Mouse (Mus musculus): Measurements from ENCODE around the gene Ncam2. TPM values are rescaled to one million over a fixed set of nuclear protein-coding genes. Genes with fewer than 3 reads are reported as not detected.

Ncam2 gene
- polyA plus RNA-seq, 1 experiment from 2014 or later, result 2.3 TPM

DNA sequence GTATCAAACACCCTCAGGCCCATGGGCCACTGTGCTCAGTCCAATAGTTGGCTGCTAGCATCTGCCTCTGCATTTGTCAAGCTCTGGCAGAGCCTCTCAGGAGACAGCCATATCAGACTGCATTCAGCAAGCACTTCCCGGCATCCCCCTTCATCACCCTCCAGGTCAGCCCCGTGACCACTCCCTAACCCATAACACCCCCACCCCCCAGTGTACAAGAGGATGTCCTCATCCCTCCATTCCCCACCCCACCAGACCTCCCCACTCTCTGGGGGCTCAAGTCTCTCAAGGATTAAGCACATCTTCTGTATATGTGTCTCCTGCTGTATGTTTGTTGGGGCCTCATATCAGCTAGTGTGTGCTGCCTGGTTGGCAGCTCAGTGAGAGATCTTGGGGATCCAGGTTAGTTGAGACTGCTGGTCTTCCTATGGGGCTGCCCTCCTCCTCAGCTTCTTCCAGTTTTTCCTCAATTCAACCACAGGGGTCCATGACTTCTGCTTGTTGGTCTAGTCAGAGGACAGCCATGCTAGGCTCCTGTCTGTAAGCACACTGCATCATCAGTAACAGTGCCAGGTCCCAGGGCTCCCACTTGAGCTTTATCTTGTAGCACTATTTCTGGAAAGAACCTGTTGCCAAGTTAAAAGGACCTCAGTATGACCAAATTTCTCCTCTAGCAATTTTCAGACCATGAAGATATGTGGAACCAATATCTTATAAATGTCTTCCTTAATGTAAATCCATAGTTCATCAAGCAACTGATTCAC lies 73.3 kb downstream of the Ncam2 start:
- H3K4me3 ChIP-seq (ENCODE audit: low read depth, low read length), result no peak overlapping the region
- no peaks in the 10 kb centered on the region for H3K4me1 ChIP-seq (ENCODE audit: control insufficient read depth, insufficient read depth, low read length)
- 60% methylated on average over 2 of the region's 2 CpGs for WGBS
- DNase-seq (ENCODE audit: low spot score) (no peak), ATAC-seq (ENCODE audit: insufficient read depth, low FRiP score, low TSS enrichment) (no peak)
- no peaks in the 10 kb centered on the region for H3K27me3 ChIP-seq (ENCODE audit: control insufficient read depth, insufficient read depth, low read length)
- no peaks in the 10 kb centered on the region for H3K36me3 ChIP-seq (ENCODE audit: control insufficient read depth, insufficient read depth, low read length)
- no peaks in the 10 kb centered on the region for H3K9me3 ChIP-seq (ENCODE audit: control insufficient read depth, low read length)
- H3K9ac ChIP-seq (ENCODE audit: low read length), result no peak overlapping the region
- H3K27ac ChIP-seq (ENCODE audit: low read depth, low read length), result no peak overlapping the region
- H3K4me2 ChIP-seq (ENCODE audit: low read depth), result no peak overlapping the region

DNA sequence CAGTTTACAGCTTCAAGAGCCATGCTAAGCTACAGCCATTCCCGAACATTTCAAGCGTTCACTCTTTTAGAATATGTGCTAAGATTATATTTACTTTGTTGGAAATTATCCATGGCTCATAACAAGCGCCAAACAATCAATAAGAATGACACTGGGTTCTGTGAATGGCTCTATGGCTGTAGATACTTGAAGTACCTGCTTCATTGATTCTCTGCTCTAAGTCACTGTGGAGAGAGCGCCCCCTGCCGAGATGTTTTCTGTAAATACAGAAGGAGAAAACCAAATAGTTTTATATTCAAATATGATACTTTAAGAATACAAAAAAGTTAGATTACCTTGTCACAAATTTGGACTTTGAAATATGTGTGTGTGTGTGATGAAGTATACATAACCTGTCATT lies 83.7 kb downstream of the Ncam2 start:
- Histone ChIP-seq H3K27ac (ENCODE audit: low read depth, low read length) (no peak overlapping the region), H3K27me3 (ENCODE audit: control insufficient read depth, insufficient read depth, low read length) (no peaks in the 10 kb centered on the region), H3K36me3 (ENCODE audit: control insufficient read depth, insufficient read depth, low read length) (no peaks in the 10 kb centered on the region), H3K9ac (ENCODE audit: low read length) (no peak overlapping the region), H3K9me3 (ENCODE audit: control insufficient read depth, low read length) (no peaks in the 10 kb centered on the region), H3K4me3 (ENCODE audit: low read depth, low read length) (no peak overlapping the region), H3K4me2 (ENCODE audit: low read depth) (no peak overlapping the region), H3K4me1 (ENCODE audit: control insufficient read depth, insufficient read depth, low read length) (no peaks in the 10 kb centered on the region)
- WGBS, result 40% methylated on average over 5 of the region's 5 CpGs
- DNase-seq (ENCODE audit: low spot score) (peak; percentile 56), ATAC-seq (ENCODE audit: insufficient read depth, low FRiP score, low TSS enrichment) (no peak; the same call in 1 of the 2 replicates)

DNA sequence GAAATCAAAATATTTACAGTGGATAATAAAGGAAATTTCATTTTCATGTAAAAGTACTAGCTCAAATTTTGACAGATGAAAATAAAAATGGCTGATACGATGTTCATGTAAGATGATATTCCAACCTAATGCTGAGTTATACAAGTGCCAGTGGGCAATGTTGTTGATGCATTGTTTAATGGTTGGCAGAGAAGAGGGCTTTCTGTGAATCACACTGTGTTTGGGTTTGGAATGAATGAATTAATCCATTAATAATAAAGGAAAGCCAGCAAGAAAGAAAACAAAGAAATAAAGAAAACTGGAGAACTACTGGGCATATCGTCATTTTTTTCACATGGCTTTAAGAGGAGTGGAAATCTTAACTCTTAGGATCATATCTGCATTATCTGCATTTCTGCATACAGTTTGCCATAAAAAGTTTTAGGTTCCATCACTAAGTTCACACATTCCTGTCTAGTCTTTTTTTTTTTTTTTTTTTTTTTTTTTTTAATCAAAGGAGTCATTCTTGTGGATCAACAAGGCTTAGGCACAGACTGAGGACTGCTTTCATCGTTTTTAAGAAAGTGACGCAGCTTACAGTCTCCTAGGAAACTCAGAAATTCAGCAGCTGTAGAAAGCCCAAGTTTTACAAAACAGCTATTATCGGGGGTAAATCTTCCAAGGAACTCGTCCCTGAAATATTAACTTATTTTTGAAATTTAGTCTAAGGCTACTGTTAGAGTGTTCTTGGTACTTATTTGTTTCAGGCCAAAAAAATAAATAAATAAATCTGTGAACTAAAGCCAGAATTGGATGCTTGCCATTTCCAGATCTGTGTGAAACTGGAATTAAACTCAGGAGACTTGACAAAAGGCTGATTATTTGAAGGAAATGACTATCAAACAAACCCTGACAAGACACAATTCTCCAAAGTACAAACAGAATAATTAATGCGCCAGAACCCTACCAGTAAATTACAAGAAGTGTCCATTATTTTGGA lies 84.7 kb downstream of the Ncam2 start:
- no peak for ATAC-seq (ENCODE audit: insufficient read depth, low FRiP score, low TSS enrichment)
- H3K4me3 ChIP-seq (ENCODE audit: low read depth, low read length), result no peak overlapping the region
- no peaks in the 10 kb centered on the region for H3K27me3 ChIP-seq (ENCODE audit: control insufficient read depth, insufficient read depth, low read length)
- 80% methylated on average over 7 of the region's 7 CpGs for WGBS
- no peak for DNase-seq (ENCODE audit: low spot score)
- H3K27ac ChIP-seq (ENCODE audit: low read depth, low read length), result no peak overlapping the region
- H3K4me1 ChIP-seq (ENCODE audit: control insufficient read depth, insufficient read depth, low read length), result no peaks in the 10 kb centered on the region
- no peak overlapping the region for H3K4me2 ChIP-seq (ENCODE audit: low read depth)
- no peak overlapping the region for H3K9ac ChIP-seq (ENCODE audit: low read length)
- H3K9me3 ChIP-seq (ENCODE audit: control insufficient read depth, low read length), result no peaks in the 10 kb centered on the region
- H3K36me3 ChIP-seq (ENCODE audit: control insufficient read depth, insufficient read depth, low read length), result no peaks in the 10 kb centered on the region

DNA sequence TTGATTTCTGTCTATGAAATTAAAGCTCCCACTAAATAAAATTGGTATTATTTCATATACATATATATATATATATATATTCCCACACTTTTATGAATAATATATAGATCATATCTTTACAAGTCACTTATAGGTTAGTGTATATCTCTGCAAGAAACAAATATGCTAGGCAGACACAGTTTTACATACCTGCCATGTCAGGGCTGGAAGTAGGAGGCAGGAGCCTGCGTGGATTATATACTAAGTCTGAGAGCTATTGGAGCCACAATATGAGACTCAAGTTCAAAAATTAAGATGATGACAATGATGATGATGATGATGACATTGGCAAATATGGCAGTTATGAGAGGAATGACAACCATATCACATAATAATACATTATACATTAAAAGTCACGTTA lies 85.4 kb downstream of the Ncam2 start:
- H3K4me1 ChIP-seq (ENCODE audit: control insufficient read depth, insufficient read depth, low read length), result no peaks in the 10 kb centered on the region
- no peaks in the 10 kb centered on the region for H3K36me3 ChIP-seq (ENCODE audit: control insufficient read depth, insufficient read depth, low read length)
- H3K9ac ChIP-seq (ENCODE audit: low read length), result no peak overlapping the region
- no peak for DNase-seq (ENCODE audit: low spot score)
- WGBS, result 84% methylated on average over 2 of the region's 2 CpGs
- H3K27me3 ChIP-seq (ENCODE audit: control insufficient read depth, insufficient read depth, low read length), result no peaks in the 10 kb centered on the region
- no peaks in the 10 kb centered on the region for H3K9me3 ChIP-seq (ENCODE audit: control insufficient read depth, low read length)
- H3K4me3 ChIP-seq (ENCODE audit: low read depth, low read length), result no peak overlapping the region
- ATAC-seq (ENCODE audit: insufficient read depth, low FRiP score, low TSS enrichment), result no peak
- H3K27ac ChIP-seq (ENCODE audit: low read depth, low read length), result no peak overlapping the region
- no peak overlapping the region for H3K4me2 ChIP-seq (ENCODE audit: low read depth)

DNA sequence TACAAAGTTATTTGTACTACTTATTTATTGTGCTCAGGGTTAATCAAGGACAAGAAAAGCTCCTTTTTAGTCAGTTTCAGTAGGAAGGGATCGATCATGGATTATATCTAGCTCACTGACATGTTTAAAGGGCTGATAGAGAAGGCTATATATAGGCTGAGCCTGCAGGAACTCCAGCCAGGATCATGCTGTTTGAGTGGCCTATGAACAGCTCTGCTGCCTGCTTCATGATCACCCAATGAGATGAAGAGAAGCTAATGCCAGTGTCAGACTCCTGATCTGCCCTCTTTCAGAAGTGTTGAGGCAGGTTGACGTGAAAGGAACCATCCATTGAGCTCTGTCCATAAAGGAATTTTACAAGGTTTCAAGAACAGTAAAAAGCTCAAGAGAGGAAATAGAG lies 103.3 kb downstream of the Ncam2 start:
- H3K9ac ChIP-seq (ENCODE audit: low read length), result no peak overlapping the region
- H3K4me1 ChIP-seq (ENCODE audit: control insufficient read depth, insufficient read depth, low read length), result no peaks in the 10 kb centered on the region
- H3K27me3 ChIP-seq (ENCODE audit: control insufficient read depth, insufficient read depth, low read length), result no peaks in the 10 kb centered on the region
- H3K27ac ChIP-seq (ENCODE audit: low read depth, low read length), result no peak overlapping the region
- no peaks in the 10 kb centered on the region for H3K9me3 ChIP-seq (ENCODE audit: control insufficient read depth, low read length)
- H3K4me2 ChIP-seq (ENCODE audit: low read depth), result no peak overlapping the region
- no peak overlapping the region for H3K4me3 ChIP-seq (ENCODE audit: low read depth, low read length)
- ATAC-seq (ENCODE audit: insufficient read depth, low FRiP score, low TSS enrichment) (no peak), DNase-seq (ENCODE audit: low spot score) (no peak)
- H3K36me3 ChIP-seq (ENCODE audit: control insufficient read depth, insufficient read depth, low read length), result no peaks in the 10 kb centered on the region
- WGBS, result 82% methylated on average over 2 of the region's 2 CpGs

DNA sequence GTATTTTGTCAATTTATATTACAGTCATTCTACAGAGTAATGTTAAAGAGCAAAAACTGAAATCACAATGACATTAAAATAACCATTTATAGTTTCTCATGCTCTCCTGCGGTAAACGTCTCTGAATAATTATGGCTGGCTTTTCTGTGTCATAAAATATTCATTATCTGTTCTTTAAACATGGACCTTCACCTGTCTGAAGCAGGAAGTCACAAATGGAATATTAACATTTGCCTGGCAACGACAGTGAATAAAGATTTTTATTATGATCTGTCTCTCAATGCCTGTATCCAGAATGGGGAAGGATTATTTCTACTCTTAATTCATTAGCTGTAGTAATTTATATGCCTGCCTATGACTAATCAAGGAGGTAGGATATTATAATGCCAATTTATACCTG lies 108.7 kb downstream of the Ncam2 start:
- no peaks in the 10 kb centered on the region for H3K36me3 ChIP-seq (ENCODE audit: control insufficient read depth, insufficient read depth, low read length)
- H3K4me3 ChIP-seq (ENCODE audit: low read depth, low read length), result no peak overlapping the region
- H3K27ac ChIP-seq (ENCODE audit: low read depth, low read length), result no peak overlapping the region
- 87% methylated on average over 3 of the region's 3 CpGs for WGBS
- DNase-seq (ENCODE audit: low spot score) (no peak), ATAC-seq (ENCODE audit: insufficient read depth, low FRiP score, low TSS enrichment) (no peak)
- H3K9me3 ChIP-seq (ENCODE audit: control insufficient read depth, low read length), result no peaks in the 10 kb centered on the region
- H3K9ac ChIP-seq (ENCODE audit: low read length), result no peak overlapping the region
- H3K4me1 ChIP-seq (ENCODE audit: control insufficient read depth, insufficient read depth, low read length), result no peaks in the 10 kb centered on the region
- no peak overlapping the region for H3K4me2 ChIP-seq (ENCODE audit: low read depth)
- H3K27me3 ChIP-seq (ENCODE audit: control insufficient read depth, insufficient read depth, low read length), result no peaks in the 10 kb centered on the region

DNA sequence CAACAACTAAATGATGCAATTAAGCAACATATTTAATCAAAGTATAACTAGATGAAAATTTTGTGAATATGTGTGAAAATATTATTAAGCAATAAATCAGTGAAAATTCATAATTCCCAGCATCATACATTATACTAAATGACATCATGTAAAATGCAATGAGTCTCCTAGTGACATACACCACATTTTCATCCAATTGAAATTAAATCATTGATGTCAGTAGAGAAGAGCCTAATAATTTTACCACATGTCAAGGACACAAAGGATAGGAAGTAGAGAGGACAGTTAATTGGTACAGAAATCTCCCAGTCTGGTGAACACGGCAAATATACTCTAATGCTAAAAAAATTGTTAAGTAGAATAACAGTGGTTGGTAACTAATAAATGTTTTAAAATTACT lies 118.5 kb downstream of the Ncam2 start:
- no peak; the same call in 1 of the 2 replicates for ATAC-seq (ENCODE audit: insufficient read depth, low FRiP score, low TSS enrichment)
- Histone ChIP-seq H3K9me3 (ENCODE audit: control insufficient read depth, low read length) (no peaks in the 10 kb centered on the region), H3K27me3 (ENCODE audit: control insufficient read depth, insufficient read depth, low read length) (no peaks in the 10 kb centered on the region), H3K4me1 (ENCODE audit: control insufficient read depth, insufficient read depth, low read length) (no peaks in the 10 kb centered on the region), H3K4me3 (ENCODE audit: low read depth, low read length) (no peak overlapping the region), H3K36me3 (ENCODE audit: control insufficient read depth, insufficient read depth, low read length) (no peaks in the 10 kb centered on the region), H3K4me2 (ENCODE audit: low read depth) (no peak overlapping the region), H3K27ac (ENCODE audit: low read depth, low read length) (no peak overlapping the region), H3K9ac (ENCODE audit: low read length) (no peak overlapping the region)
- no peak for DNase-seq (ENCODE audit: low spot score)
- WGBS, result 70% methylated on average over 1 of the region's 1 CpGs

DNA sequence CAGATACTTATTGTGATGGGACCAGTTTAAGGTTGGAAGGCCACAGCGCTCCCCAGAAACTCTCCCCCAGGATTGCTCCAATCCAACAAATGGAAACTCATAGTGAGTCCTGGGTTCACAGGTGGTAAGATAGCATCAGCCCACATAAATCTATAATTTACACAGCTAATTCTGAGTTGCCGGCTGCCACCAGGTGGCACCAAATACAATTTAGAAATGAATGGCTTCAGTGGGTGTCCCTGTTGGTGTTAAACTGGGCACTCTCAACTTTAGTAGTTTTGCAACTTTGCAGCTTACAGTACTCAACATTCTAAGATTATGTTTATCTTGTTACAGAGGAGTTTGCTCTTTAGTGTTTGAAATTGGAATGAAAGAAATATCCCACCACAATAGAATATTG lies 130.0 kb downstream of the Ncam2 start:
- DNase-seq (ENCODE audit: low spot score), result peak; percentile 59
- ATAC-seq (ENCODE audit: insufficient read depth, low FRiP score, low TSS enrichment), result 0 out of 2 replicates have a peak, but pooled peaks have one; percentile 33
- Histone ChIP-seq H3K27ac (ENCODE audit: low read depth, low read length) (no peak overlapping the region), H3K4me3 (ENCODE audit: low read depth, low read length) (no peak overlapping the region), H3K36me3 (ENCODE audit: control insufficient read depth, insufficient read depth, low read length) (no peaks in the 10 kb centered on the region), H3K4me2 (ENCODE audit: low read depth) (no peak overlapping the region), H3K27me3 (ENCODE audit: control insufficient read depth, insufficient read depth, low read length) (no peaks in the 10 kb centered on the region), H3K4me1 (ENCODE audit: control insufficient read depth, insufficient read depth, low read length) (no peaks in the 10 kb centered on the region), H3K9me3 (ENCODE audit: control insufficient read depth, low read length) (no peaks in the 10 kb centered on the region), H3K9ac (ENCODE audit: low read length) (no peak overlapping the region)
- WGBS, result 23% methylated on average over 2 of the region's 2 CpGs

Measured in neural tube, embryonic 11.5 days (tissue).